Mouse (Mus musculus): ENCODE data around the gene Itgb6.

Gene Itgb6

DNA sequence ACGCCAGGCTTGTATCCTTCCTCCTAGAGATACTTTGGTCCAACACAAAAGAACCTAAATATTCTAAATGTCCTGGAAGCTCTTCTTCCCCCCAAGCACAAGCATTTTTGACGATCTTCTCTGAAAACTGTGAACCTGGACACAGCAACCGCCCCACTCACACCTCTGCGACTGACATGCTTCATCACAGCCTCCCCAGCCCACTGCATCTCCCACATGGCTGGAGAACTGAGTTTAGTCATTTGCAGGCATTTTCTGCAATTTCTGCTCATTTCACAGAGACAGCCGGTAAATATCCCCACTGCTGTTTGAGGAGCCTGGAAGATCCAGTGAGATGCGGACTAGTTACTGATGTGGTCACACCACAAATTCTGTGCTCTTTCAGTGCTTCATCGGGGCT, 107.7 kb downstream of the Itgb6 start:
- DNase-seq (ENCODE audit: low spot score) = no peak

GRCm38 (mm10) chr2:60613857-60614228, 108.6 kb downstream of the Itgb6 start:
- DNase-seq (ENCODE audit: low spot score) = no peak

GRCm38 (mm10) chr2:60612906-60613856, 109.3 kb downstream of the Itgb6 start:
- no peak for DNase-seq (ENCODE audit: low spot score)

GRCm38 (mm10) chr2:60611622-60612021, 110.8 kb downstream of the Itgb6 start:
- DNase-seq (ENCODE audit: low spot score) = no peak

- DNase-seq (ENCODE audit: low spot score) = no peak
These were observed 112.8 kb downstream of the Itgb6 start for GRCm38 (mm10) chr2:60609436-60610199.

GRCm38 (mm10) chr2:60607980-60608379, 114.5 kb downstream of the Itgb6 start:
- DNase-seq (ENCODE audit: low spot score) = no peak

GRCm38 (mm10) chr2:60601326-60601725, 121.1 kb downstream of the Itgb6 start:
- no peak for DNase-seq (ENCODE audit: low spot score)

DNA sequence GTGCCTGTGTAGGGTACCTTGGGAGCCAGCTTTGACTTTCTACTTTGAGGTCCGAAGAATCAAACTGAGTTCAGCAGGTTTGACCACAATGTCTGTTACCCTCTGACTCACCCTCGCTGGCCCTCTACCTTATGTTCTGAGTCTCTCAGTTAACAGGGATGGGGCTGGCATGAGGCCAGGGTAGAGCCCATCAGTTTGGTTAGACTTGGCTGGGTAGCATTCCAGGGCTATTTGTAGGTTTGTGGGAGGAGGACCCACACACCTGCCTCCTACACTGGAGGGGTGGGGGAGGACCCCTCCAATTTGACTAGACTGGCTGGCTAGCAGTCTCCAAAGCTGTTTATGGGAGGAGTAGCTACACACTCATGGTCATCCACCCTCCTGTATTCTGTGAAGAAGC, 121.6 kb downstream of the Itgb6 start:
- DNase-seq (ENCODE audit: low spot score) = no peak

DNA sequence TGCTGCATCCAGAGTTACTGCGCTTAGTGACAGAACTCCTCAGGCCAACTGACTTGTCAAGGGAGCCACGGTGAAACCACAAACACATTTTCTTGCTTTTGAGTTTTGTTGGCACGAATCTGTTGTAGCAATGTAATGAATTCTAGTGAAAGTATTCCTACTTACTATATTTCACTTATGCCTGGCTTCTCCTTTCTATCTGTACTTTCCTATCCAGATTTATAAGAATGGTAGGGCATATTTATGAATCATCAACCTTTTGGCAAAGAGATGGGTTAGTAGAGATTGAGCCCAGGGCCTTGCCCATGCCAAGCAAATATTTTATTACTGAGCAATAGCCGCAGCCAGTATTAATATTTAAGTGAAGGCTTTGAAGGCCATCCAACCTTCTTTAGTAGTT, 139.0 kb downstream of the Itgb6 start:
- DNase-seq (ENCODE audit: low spot score) = no peak

DNA sequence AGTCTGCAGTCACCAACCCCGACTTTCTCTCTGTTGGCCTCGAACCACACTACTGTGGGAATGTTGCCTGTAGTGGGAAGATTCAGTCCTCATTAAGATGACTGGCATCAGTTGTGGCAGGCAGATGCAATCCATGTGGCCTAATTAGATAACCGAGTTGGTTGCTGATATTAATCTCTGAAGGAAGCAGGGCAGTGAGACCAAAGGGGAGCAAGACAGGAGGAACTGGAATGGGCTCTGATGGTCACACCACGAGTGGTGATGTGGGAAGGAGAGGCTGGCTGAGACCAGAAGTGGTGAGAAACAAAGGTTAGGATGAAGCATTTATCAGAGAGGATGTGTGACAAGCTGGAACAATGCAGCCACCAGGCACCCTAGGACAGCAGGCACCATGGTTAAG, 167.9 kb downstream of the Itgb6 start:
- DNase-seq (ENCODE audit: low spot score) = no peak

GRCm38 (mm10) chr2:60552902-60553682, 169.4 kb downstream of the Itgb6 start, which contains the start of gene Pla2r1:
Gene Pla2r1 (minus strand): TSS chr2:60553308.
- no peak for DNase-seq (ENCODE audit: low spot score)

- DNase-seq (ENCODE audit: low spot score) = no peak
These were observed 170.1 kb downstream of the Itgb6 start for GRCm38 (mm10) chr2:60552177-60552901.

DNA sequence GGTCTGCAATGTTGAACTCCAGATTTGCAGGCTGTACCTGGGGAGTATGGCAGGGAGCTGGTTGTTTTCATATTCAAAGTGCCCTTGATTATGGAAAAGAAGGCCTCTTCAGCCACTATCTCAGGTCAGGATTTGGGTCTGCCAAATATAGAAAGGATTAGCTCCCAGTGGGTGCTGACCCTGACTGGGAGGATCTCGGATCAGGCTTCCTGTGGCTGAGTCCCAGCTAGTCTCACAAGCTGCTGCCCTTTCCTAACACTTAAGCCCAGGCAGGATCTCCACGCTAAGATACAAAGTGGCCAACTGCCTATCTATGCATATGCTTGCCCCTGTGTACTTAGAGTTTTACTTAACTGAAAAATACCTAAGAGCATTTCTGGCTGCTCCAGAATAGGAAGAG, 170.8 kb downstream of the Itgb6 start:
- no peak for DNase-seq (ENCODE audit: low spot score)

GRCm38 (mm10) chr2:60550521-60550920, 171.9 kb downstream of the Itgb6 start:
- no peak for DNase-seq (ENCODE audit: low spot score)

- DNase-seq (ENCODE audit: low spot score) = no peak
These were observed 172.6 kb downstream of the Itgb6 start for GRCm38 (mm10) chr2:60549851-60550250.

Data from MN1 (cell line).